Mouse (Mus musculus) liver, embryonic 14.5 days (tissue): ENCODE measurements around the gene Pde8a.

Source experiments
- CTCF ChIP-seq: IDR thresholded peaks from 2 replicates; pipeline ENCODE4 v1.5.1; 2016; ENCODE audit warnings: antibody characterized with exemption, low read depth, control low read depth
- EP300 ChIP-seq: IDR thresholded peaks from 2 replicates; pipeline ENCODE4 v1.6.1; 2016; ENCODE audit warnings: antibody characterized with exemption, low read depth

GRCm38 (mm10) chr7:81220381-81220780 is 7.0 kb downstream of the Pde8a start:
- TF ChIP-seq CTCF (no peak), EP300 (no peak)
